Mouse (Mus musculus) thymus, adult 2 months (tissue): ENCODE data around the gene Olfr504. TPM values are rescaled to one million over a fixed set of nuclear protein-coding genes. Genes with fewer than 3 reads are reported as not detected.
"Not testable (repeated sequence)": the region's sequence is repeated elsewhere in the genome, so short reads cannot be mapped to it uniquely, and the experiment has no call there.

Experiments
- DNase-seq: peaks from one replicate; pipeline ENCODE4 v3.0.0; 2021
- H3K27ac ChIP-seq: fragments of 200-500 bp; 2 replicates; pipeline ENCODE4 v1.5.1; 2012; ENCODE audit warnings: low read length, control low read depth; ENCODE audit not compliant: control insufficient read depth, insufficient read depth
- H3K27me3 ChIP-seq: fragments of 200-500 bp; 2 replicates; pipeline ENCODE4 v1.6.1; 2012; ENCODE audit warnings: mild to moderate bottlenecking, low read length, moderate library complexity, mixed read lengths; ENCODE audit not compliant: control insufficient read depth, insufficient read depth
- H3K36me3 ChIP-seq: fragments of 200-500 bp; 2 replicates; pipeline ENCODE4 v1.6.1; 2012; ENCODE audit warnings: mild to moderate bottlenecking, low read length, moderate library complexity; ENCODE audit not compliant: control insufficient read depth, insufficient read depth
- H3K4me1 ChIP-seq: fragments of 200-500 bp; replicated peaks from 2 replicates; pipeline ENCODE4 v1.6.1; 2012; ENCODE audit warnings: low read length; ENCODE audit not compliant: control insufficient read depth, insufficient read depth
- H3K4me3 ChIP-seq: fragments of 200-500 bp; 2 replicates; pipeline ENCODE4 v1.5.1; 2012; ENCODE audit warnings: mild to moderate bottlenecking, low read length, control low read depth, moderate library complexity; ENCODE audit not compliant: control insufficient read depth, insufficient read depth
- CTCF ChIP-seq: fragments of 200-500 bp; IDR thresholded peaks from 2 replicates; pipeline ENCODE4 v1.5.1; 2012; ENCODE audit warnings: mild to moderate bottlenecking, control low read depth, low read length, moderate library complexity, borderline replicate concordance; ENCODE audit not compliant: control insufficient read depth, poor library complexity, insufficient read depth; ENCODE audit errors: extremely low read depth
- POLR2A ChIP-seq: fragments of 200-500 bp; IDR thresholded peaks from 2 replicates; pipeline ENCODE4 v1.6.1; 2012; ENCODE audit warnings: mild to moderate bottlenecking, low read length, control low read depth, moderate library complexity; ENCODE audit not compliant: control insufficient read depth, poor library complexity, insufficient read depth; ENCODE audit errors: extremely low read depth
- WGBS: fragments of 180-500 bp; shearing (Covaris S2); methylation state at CpG from one replicate; pipeline ENCODE4 v1.1.7; 2018; 5-methylcytosine and 5-hydroxymethylcytosine counted together
- polyA plus RNA-seq: library from polyadenylated mRNA; depleted of rRNA; stranded (reverse); fragments of >200 nt; gene quantifications from 2 replicates; pipeline ENCODE4 v1.2.3, GENCODE M21; 2012; rRNA removed

The Olfr504 gene
- not detected in 2 replicates for polyA plus RNA-seq

DNA sequence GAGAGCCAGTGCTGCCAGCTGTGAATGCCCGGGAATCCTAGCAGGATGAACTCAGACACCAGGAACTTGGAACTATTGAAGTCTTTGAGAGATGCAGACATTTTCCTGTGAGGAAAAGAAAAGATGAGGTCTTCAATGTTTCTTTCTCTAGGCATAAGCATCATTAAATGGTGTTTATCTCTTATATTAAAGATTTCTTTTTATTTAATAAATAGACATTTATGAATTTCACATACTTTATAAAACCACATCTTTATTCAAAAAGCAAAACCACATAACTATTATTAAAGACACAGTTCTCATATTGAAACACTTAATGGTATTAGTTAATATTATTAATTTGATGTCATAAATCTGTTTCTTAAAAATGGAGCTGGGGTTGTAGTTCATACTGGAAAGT lies at the start of gene Olfr504:
Olfr504 (minus strand) TSS at position 101 of the 400 bp plus-strand sequence.
- H3K27me3 ChIP-seq: no peaks in the 10 kb centered on the region
- H3K4me3 ChIP-seq: no peak within 1 kb of the TSS
- no peaks in the 10 kb centered on the region for H3K4me1 ChIP-seq
- WGBS: 88% methylated on average over 1 of the region's 1 CpGs
- no peak within 1 kb of the TSS for H3K27ac ChIP-seq
- no peaks in the 10 kb centered on the region for H3K36me3 ChIP-seq
- no peak for DNase-seq
- TF ChIP-seq CTCF: no peak
- no peak for TF ChIP-seq POLR2A

DNA sequence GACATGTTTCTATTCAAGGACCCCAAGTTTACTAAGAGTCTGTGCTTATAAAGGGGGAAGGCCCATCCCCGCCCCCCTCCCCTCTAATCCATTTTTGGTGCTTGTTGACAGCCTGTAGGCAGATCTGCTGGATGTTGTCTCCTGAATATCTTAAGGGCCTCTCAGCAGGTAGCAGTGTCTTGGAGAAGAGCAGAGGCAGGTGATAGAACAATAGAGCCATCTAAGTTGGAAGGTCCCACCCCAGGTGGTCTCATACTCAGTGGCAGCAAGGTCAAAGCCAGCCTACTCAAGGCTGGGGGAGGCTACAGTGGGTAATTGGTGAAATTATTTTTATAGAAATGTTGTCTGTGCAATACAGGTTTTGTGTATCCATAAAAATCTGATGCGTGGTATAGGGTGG lies 48.5 kb upstream of the Olfr504 start:
- DNase-seq: no peak
- Histone ChIP-seq H3K27me3 (no peaks in the 10 kb centered on the region), H3K4me3 (no peak overlapping the region), H3K36me3 (no peaks in the 10 kb centered on the region), H3K4me1 (no peaks in the 10 kb centered on the region), H3K27ac (no peak overlapping the region)
- TF ChIP-seq POLR2A (no peak), CTCF (no peak)
- 98% methylated on average over 2 of the region's 2 CpGs for WGBS

DNA sequence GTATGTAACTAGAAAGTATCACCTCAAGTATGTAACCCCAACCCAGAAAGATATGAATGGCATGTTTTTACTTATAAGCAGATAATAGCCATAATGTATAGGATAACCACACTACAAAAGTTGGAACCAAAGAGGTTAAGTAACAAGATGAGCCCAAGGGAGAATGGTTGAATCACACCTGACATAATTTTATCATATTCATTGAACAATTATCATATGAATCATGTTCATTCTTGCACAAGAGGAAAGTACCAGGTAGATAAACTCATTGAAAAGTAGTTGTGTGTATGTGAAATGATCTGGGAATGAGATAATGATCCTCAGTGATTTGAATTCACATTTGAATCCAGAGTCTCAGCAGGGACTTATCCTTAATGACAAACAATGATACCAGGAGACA lies 44.9 kb upstream of the Olfr504 start, which contains the start of gene Olfr506:
Olfr506 (plus strand) TSS at position 301 of the 400 bp plus-strand sequence.
- Histone ChIP-seq H3K4me3 (no peak within 1 kb of the TSS), H3K27me3 (no peaks in the 10 kb centered on the region), H3K36me3 (no peaks in the 10 kb centered on the region), H3K4me1 (no peaks in the 10 kb centered on the region), H3K27ac (no peak within 1 kb of the TSS)
- no peak for DNase-seq
- no peak for TF ChIP-seq POLR2A
- no peak for TF ChIP-seq CTCF

DNA sequence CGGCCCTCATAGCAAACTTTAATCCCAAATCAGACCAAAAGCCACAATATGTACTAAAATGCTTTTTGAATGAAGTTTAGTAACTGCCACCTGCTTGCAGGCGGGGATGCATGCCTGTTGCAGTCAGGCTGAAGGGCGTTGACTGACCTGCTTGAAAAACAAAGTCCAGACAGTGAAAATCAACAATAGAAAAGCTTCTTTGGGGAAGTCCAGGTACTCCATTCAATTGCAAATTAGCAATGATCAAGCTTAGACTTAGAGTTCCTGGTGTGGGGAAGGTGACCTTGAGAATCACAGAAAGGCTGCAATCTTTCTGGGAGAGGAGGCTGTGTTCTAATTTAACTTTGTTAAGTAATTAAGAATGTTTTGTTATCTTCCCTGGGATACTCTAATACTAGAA lies 36.3 kb upstream of the Olfr504 start:
- not testable (repeated sequence) for H3K27ac ChIP-seq, H3K36me3 ChIP-seq, DNase-seq, H3K27me3 ChIP-seq, H3K4me3 ChIP-seq, H3K4me1 ChIP-seq
- 79% methylated on average over 3 of the region's 3 CpGs for WGBS

DNA sequence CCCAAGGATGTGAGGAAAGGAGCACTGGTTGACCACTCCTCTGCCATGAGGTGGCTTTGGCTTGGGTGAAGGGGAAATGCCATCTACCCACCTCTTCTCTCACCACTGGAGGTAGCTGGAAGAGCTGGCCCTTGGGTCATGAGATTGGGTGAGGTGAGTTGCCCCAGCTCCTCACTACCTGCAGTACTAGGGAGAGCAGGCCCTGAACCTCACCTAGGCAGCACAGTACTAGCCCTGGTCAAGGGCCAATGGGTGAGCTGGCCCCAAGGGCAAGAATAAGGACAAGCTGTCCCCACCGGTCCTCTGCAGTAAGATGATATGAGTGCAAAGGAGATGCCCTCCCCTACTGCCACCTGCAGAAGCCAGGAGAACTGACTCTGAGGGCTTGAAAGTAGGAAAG lies 24.2 kb upstream of the Olfr504 start:
- Histone ChIP-seq H3K4me3 (no peak overlapping the region), H3K27me3 (no peaks in the 10 kb centered on the region)
- no peak for DNase-seq

DNA sequence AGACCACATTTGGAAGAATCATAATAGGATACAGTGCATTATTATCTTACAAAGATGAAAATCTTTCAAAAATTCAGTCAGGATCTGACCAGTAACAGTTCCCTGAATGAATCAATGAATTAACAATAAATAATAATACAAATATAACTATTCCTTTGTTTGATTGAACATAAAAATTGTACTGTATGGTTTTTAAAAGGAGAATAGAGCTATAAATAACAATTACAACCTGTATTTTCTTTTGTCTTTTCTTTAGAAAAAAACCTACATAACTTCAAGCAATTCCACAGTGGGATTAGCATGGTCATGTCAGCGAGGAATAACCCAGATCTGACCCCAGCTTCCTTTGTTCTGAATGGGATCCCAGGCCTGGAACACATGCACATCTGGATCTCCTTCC lies 21.4 kb downstream of the Olfr504 start, which contains the start of gene Olfr503:
Olfr503 (plus strand) TSS at position 301 of the 400 bp plus-strand sequence.
- 47% methylated on average over 1 of the region's 1 CpGs for WGBS
- H3K27ac ChIP-seq, DNase-seq, H3K36me3 ChIP-seq, H3K4me1 ChIP-seq, H3K27me3 ChIP-seq, H3K4me3 ChIP-seq: not testable (repeated sequence)

More for the DNA sequence above, 24.2 kb upstream of the Olfr504 start:
- Histone ChIP-seq H3K36me3 (no peaks in the 10 kb centered on the region), H3K4me1 (no peaks in the 10 kb centered on the region), H3K27ac (no peak overlapping the region)
- WGBS: 100% methylated on average over 1 of the region's 1 CpGs
- no peak for TF ChIP-seq POLR2A
- TF ChIP-seq CTCF: no peak

DNA sequence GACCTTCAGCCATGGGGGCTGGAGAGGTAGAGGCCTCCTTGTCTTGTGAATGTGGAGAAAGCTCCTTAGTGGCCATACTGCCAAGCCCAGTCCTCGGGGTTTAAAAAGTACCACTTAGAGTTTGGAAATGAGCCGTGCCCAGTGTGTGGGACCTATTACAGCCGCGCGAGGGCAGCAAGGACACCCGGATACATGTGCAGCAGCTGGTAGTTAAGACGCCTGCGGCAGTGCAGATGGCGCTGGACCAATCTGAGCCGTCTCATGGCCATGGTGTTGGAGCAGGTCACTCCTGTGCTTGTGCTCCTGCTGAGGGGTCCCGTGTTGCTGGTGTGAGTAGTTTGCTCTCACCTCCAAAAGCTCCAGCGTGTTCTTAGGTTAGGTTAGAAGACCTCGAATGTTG lies 23.2 kb downstream of the Olfr504 start:
- 87% methylated on average over 13 of the region's 13 CpGs for WGBS
- TF ChIP-seq POLR2A (no peak), CTCF (no peak)
- Histone ChIP-seq H3K27ac (no peak overlapping the region), H3K4me1 (no peaks in the 10 kb centered on the region), H3K27me3 (no peaks in the 10 kb centered on the region), H3K36me3 (no peaks in the 10 kb centered on the region), H3K4me3 (no peak overlapping the region)
- DNase-seq: no peak

DNA sequence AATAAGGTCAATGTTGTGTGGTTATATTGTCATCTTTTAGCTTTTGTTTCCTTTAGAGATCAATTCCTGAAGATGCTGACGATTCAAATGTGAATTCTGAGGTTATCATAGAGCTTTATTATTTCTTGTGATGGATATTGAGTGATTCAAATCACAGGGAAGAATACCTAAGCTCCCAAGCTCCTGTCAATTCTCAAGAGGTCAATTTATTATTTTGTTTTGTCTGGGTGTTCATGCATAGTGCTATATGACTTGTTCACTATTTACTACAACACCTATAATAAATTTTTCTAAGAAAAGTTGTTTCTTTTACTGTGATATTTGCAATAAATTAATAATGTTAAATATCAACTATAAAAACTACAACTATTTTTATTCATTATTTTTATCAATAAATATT lies 40.6 kb downstream of the Olfr504 start, which contains the start of gene Olfr502:
Olfr502 (minus strand) TSS at position 101 of the 400 bp plus-strand sequence.
- Histone ChIP-seq H3K4me1 (no peaks in the 10 kb centered on the region), H3K27ac (no peak within 1 kb of the TSS), H3K4me3 (no peak within 1 kb of the TSS), H3K27me3 (no peaks in the 10 kb centered on the region), H3K36me3 (no peaks in the 10 kb centered on the region)
- 73% methylated on average over 1 of the region's 1 CpGs for WGBS
- TF ChIP-seq POLR2A (no peak), CTCF (no peak)
- no peak for DNase-seq

Other genes starting within 250 kb of the Olfr504 start
- gene Olfr492, start 242.1 kb downstream of the Olfr504 start, polyA plus RNA-seq: not detected in 2 replicates
- not detected in 2 replicates for gene Olfr493, start 218.8 kb downstream of the Olfr504 start, polyA plus RNA-seq
- gene Olfr494, start 200.5 kb downstream of the Olfr504 start, polyA plus RNA-seq: not detected in 2 replicates
- gene Olfr495, start 172.6 kb downstream of the Olfr504 start, polyA plus RNA-seq: not detected in 2 replicates
- not detected in 2 replicates for gene Olfr497, start 145.4 kb downstream of the Olfr504 start, polyA plus RNA-seq
- gene Olfr498, start 100.5 kb downstream of the Olfr504 start, polyA plus RNA-seq: not detected in 2 replicates
- not detected in 2 replicates for gene Olfr502, start 40.7 kb downstream of the Olfr504 start, polyA plus RNA-seq
- gene Olfr503, start 21.3 kb downstream of the Olfr504 start, polyA plus RNA-seq: not detected in 2 replicates
- not detected in 2 replicates for gene Olfr506, start 45.0 kb upstream of the Olfr504 start, polyA plus RNA-seq
- gene Olfr507, start 56.0 kb upstream of the Olfr504 start, polyA plus RNA-seq: not detected in 2 replicates
- gene Olfr508, start 64.2 kb upstream of the Olfr504 start, polyA plus RNA-seq: not detected in 2 replicates
- not detected in 2 replicates for gene Olfr509, start 86.1 kb upstream of the Olfr504 start, polyA plus RNA-seq
- not detected in 2 replicates for gene Olfr510, start 100.6 kb upstream of the Olfr504 start, polyA plus RNA-seq
- gene Olfr512, start 147.5 kb upstream of the Olfr504 start, polyA plus RNA-seq: not detected in 2 replicates
- not detected in 2 replicates for gene Olfr513, start 185.2 kb upstream of the Olfr504 start, polyA plus RNA-seq